9 mouse cellular contexts compared by ENCODE assay signal in the genomic region with DNA sequence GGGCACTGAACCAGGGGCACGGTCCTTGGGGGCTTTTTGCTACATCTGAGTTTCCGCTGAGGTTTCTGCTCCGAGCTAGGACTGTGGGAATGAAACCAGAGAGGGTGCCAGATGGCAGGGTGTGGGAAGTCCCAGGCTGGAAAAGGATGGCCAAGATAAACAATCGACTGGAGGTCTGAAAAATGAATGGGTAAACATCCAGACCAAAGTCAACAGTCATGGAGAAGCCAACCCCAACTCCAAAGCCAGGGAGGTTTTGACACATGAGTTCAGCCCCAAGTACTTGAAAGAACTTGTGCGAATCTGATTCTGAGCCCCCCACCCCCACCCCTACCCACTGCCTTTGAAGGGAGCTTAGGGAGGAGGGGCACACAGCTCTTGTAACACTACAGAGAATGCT. TPM values are rescaled to one million over a fixed set of nuclear protein-coding genes. Genes with fewer than 3 reads are reported as not detected.
DNase-seq lines count a peak whose midpoint lies in the region; ATAC-seq and TF ChIP-seq lines count a peak whose summit lies in the region.
"Had no signal": no experiment of that assay in that cellular context is flagged by ENCODE, and none has a peak within 500 bp of the region (broad histone marks: within the 10 kb centered on the region; RNA-seq: fewer than 3 reads in every experiment).

No protein-coding gene starts in this region.

- no peak overlapping the region for H3K4me3 ChIP-seq in thymus, adult 2 months (ENCODE audit: control insufficient read depth, insufficient read depth, low read length)
- H3K4me3 ChIP-seq in forebrain, embryonic 13.5 days: no peak overlapping the region

- no peak for TF ChIP-seq POLR2A in thymus, adult 2 months (IDR thresholded peaks at IDR 0.05; ENCODE audit: control insufficient read depth, extremely low read depth, insufficient read depth, low read length, poor library complexity)

- no peak for TF ChIP-seq CTCF in thymus, adult 2 months (IDR thresholded peaks at IDR 0.05; ENCODE audit: borderline replicate concordance, control insufficient read depth, extremely low read depth, insufficient read depth, low read length, poor library complexity)

- WGBS in thymus, adult 2 months: 74% methylated on average over 5 of the region's 5 CpGs
- 77% methylated on average over 5 of the region's 5 CpGs for WGBS in forebrain, embryonic 13.5 days

- H3K36me3 ChIP-seq in thymus, adult 2 months (ENCODE audit: control insufficient read depth, insufficient read depth, low read length): no peaks in the 10 kb centered on the region
- H3K36me3 ChIP-seq in forebrain, embryonic 13.5 days (ENCODE audit: poor library complexity, severe bottlenecking): no peaks in the 10 kb centered on the region
- H3K36me3 ChIP-seq: G1E had no signal

- no peaks in the 10 kb centered on the region for H3K27me3 ChIP-seq in thymus, adult 2 months (ENCODE audit: control insufficient read depth, insufficient read depth, low read length)
- H3K27me3 ChIP-seq in forebrain, embryonic 13.5 days: no peaks in the 10 kb centered on the region

- no peak overlapping the region for H3K9ac ChIP-seq in forebrain, embryonic 13.5 days

- H3K9me3 ChIP-seq in forebrain, embryonic 13.5 days (replicated peaks): no peaks in the 10 kb centered on the region

- peak; percentile 21 for DNase-seq in layer of hippocampus, adult 11-12 months (ENCODE audit: low spot score)
- no peak for DNase-seq in layer of hippocampus, postnatal 10 days (ENCODE audit: low spot score in 2 of 2)
- peak; percentile 53 for DNase-seq in embryo, embryonic 10.5 days (ENCODE audit: low spot score)
- DNase-seq in heart, postnatal 4 days: peak; percentile 51
- DNase-seq in lung, postnatal 36 days: peak; percentile 76
- no peak for DNase-seq in thymus, adult 2 months

- ATAC-seq in CD4-positive, CD25-positive, alpha-beta regulatory T cell, adult 4 months: no peak
- no peak for ATAC-seq in forebrain, embryonic 13.5 days

- no peak overlapping the region for H3K27ac ChIP-seq in thymus, adult 2 months (ENCODE audit: control insufficient read depth, insufficient read depth, low read length)
- H3K27ac ChIP-seq in forebrain, embryonic 13.5 days: no peak overlapping the region

- H3K4me2 ChIP-seq in forebrain, embryonic 13.5 days: no peak overlapping the region

- peaks cover 3% of the 10 kb centered on the region; the same call in 1 of the 2 replicates for H3K4me1 ChIP-seq in thymus, adult 2 months (replicated peaks; ENCODE audit: control insufficient read depth, insufficient read depth, low read length)
- H3K4me1 ChIP-seq in forebrain, embryonic 13.5 days: peaks cover 11% of the 10 kb centered on the region

RNA-seq across cellular contexts. Expression of a gene that starts 44.7 kb away (rescaled TPM):
- 100 to 1,000 TPM; 127 to 128 TPM for total RNA-seq in layer of hippocampus, postnatal 10 days (2021)
- total RNA-seq in heart, postnatal 4 days (2021): 100 to 1,000 TPM; 156 to 158 TPM
- polyA plus RNA-seq in CD4-positive, CD25-positive, alpha-beta regulatory T cell, adult 4 months (2017; shearing (Covaris generic)): 10 to 100 TPM; 51.1 to 85.0 TPM
- polyA plus RNA-seq in thymus, adult 2 months (2012; rRNA removed): 49.6 and 55.6 TPM in 2 replicates
- 120 and 130 TPM in 2 replicates for polyA plus RNA-seq in forebrain, embryonic 13.5 days (2015; fragmentation: Nextera tagmentation; extraction: Ambion mirVana)

RNA-seq across cellular contexts. Expression of a gene that starts 55.5 kb away (rescaled TPM):
- 100 to 1,000 TPM; 120 to 122 TPM for total RNA-seq in layer of hippocampus, postnatal 10 days (2021)
- 100 to 1,000 TPM in 1 of 2 experiments, 10 to 100 TPM in 1; 99.0 to 102 TPM for total RNA-seq in heart, postnatal 4 days (2021)
- polyA plus RNA-seq in CD4-positive, CD25-positive, alpha-beta regulatory T cell, adult 4 months (2017; shearing (Covaris generic)): 100 to 1,000 TPM; 128 to 172 TPM
- polyA plus RNA-seq in thymus, adult 2 months (2012; rRNA removed): 23.1 and 24.0 TPM in 2 replicates
- polyA plus RNA-seq in forebrain, embryonic 13.5 days (2015; fragmentation: Nextera tagmentation; extraction: Ambion mirVana): 34.2 and 34.5 TPM in 2 replicates

Comparison
In these comparisons a context has a peak if more than half of its experiments do, and no peak if none do; other contexts are left out.
1. DNase-seq: peak in layer of hippocampus, adult 11-12 months (single experiment), embryo, embryonic 10.5 days (single experiment), heart, postnatal 4 days (single experiment) and lung, postnatal 36 days (single experiment); none in layer of hippocampus, postnatal 10 days (0 of 2) and thymus, adult 2 months (single experiment).